Mouse (Mus musculus): Measurements from ENCODE around the gene Gpr89.

Gpr89 gene

GRCm38 (mm10) chr3:96870270-96870669 is 34.9 kb downstream of the Gpr89 start:
- no peak for DNase-seq (ENCODE audit: low spot score in 2 of 2)

- DNase-seq (ENCODE audit: low spot score in 2 of 2) = no peak
These were observed 36.1 kb downstream of the Gpr89 start for GRCm38 (mm10) chr3:96869091-96869490.

- DNase-seq (ENCODE audit: low spot score in 2 of 2) = no peak
These were observed 36.6 kb downstream of the Gpr89 start for GRCm38 (mm10) chr3:96868566-96868965.

GRCm38 (mm10) chr3:96867863-96868262 is 37.3 kb downstream of the Gpr89 start:
- no peak for DNase-seq (ENCODE audit: low spot score in 2 of 2)

- no peak for DNase-seq (ENCODE audit: low spot score in 2 of 2)
These were observed 44.6 kb downstream of the Gpr89 start for GRCm38 (mm10) chr3:96860498-96860897.

GRCm38 (mm10) chr3:96855833-96856232 is 49.3 kb downstream of the Gpr89 start:
- no peak for DNase-seq (ENCODE audit: low spot score in 2 of 2)

GRCm38 (mm10) chr3:96854376-96854775 is 50.8 kb downstream of the Gpr89 start:
- DNase-seq (ENCODE audit: low spot score in 2 of 2) = no peak

GRCm38 (mm10) chr3:96852561-96852960 is 52.6 kb downstream of the Gpr89 start:
- no peak for DNase-seq (ENCODE audit: low spot score in 2 of 2)

- no peak for DNase-seq (ENCODE audit: low spot score in 2 of 2)
These were observed 55.9 kb downstream of the Gpr89 start for GRCm38 (mm10) chr3:96849168-96849727.

GRCm38 (mm10) chr3:96848470-96848869 is 56.7 kb downstream of the Gpr89 start:
- no peak for DNase-seq (ENCODE audit: low spot score in 2 of 2)

GRCm38 (mm10) chr3:96847661-96848060 is 57.5 kb downstream of the Gpr89 start:
- no peak for DNase-seq (ENCODE audit: low spot score in 2 of 2)

GRCm38 (mm10) chr3:96846985-96847384 is 58.2 kb downstream of the Gpr89 start:
- no peak for DNase-seq (ENCODE audit: low spot score in 2 of 2)

- DNase-seq (ENCODE audit: low spot score in 2 of 2) = no peak
These were observed 59.3 kb downstream of the Gpr89 start for GRCm38 (mm10) chr3:96845806-96846205.

GRCm38 (mm10) chr3:96845191-96845590 is 60.0 kb downstream of the Gpr89 start:
- no peak for DNase-seq (ENCODE audit: low spot score in 2 of 2)

GRCm38 (mm10) chr3:96838996-96839645 is 66.0 kb downstream of the Gpr89 start:
- no peak for DNase-seq (ENCODE audit: low spot score in 2 of 2)

- DNase-seq (ENCODE audit: low spot score in 2 of 2) = no peak
These were observed 68.7 kb downstream of the Gpr89 start for GRCm38 (mm10) chr3:96836414-96836813.

- no peak for DNase-seq (ENCODE audit: low spot score in 2 of 2)
These were observed 70.4 kb downstream of the Gpr89 start for GRCm38 (mm10) chr3:96834587-96835348.

- no peak for DNase-seq (ENCODE audit: low spot score in 2 of 2)
These were observed 72.2 kb downstream of the Gpr89 start for GRCm38 (mm10) chr3:96832930-96833329.

GRCm38 (mm10) chr3:96829856-96830255 is 75.3 kb downstream of the Gpr89 start:
- DNase-seq (ENCODE audit: low spot score in 2 of 2) = no peak

- DNase-seq (ENCODE audit: low spot score in 2 of 2) = no peak
These were observed 76.2 kb downstream of the Gpr89 start, which contains the start of the genes Pdzk1 and Cd160 for GRCm38 (mm10) chr3:96828984-96829383. TSS of gene Pdzk1 (plus strand) at chr3:96829284. TSS of gene Cd160 (minus strand) at chr3:96829351.

GRCm38 (mm10) chr3:96828308-96828864 is 76.8 kb downstream of the Gpr89 start:
- no peak for DNase-seq (ENCODE audit: low spot score in 2 of 2)

GRCm38 (mm10) chr3:96825261-96825660 is 79.9 kb downstream of the Gpr89 start:
- DNase-seq (ENCODE audit: low spot score in 2 of 2) = no peak

GRCm38 (mm10) chr3:96824614-96825013 is 80.5 kb downstream of the Gpr89 start:
- DNase-seq (ENCODE audit: low spot score in 2 of 2) = no peak

All from frontal cortex, postnatal 10 days (tissue).